Mouse (Mus musculus): Measurements from ENCODE around the gene Trim65.
A peak's percentile ranks its signal among the peaks of the same experiment; 100 is the strongest.

DNA sequence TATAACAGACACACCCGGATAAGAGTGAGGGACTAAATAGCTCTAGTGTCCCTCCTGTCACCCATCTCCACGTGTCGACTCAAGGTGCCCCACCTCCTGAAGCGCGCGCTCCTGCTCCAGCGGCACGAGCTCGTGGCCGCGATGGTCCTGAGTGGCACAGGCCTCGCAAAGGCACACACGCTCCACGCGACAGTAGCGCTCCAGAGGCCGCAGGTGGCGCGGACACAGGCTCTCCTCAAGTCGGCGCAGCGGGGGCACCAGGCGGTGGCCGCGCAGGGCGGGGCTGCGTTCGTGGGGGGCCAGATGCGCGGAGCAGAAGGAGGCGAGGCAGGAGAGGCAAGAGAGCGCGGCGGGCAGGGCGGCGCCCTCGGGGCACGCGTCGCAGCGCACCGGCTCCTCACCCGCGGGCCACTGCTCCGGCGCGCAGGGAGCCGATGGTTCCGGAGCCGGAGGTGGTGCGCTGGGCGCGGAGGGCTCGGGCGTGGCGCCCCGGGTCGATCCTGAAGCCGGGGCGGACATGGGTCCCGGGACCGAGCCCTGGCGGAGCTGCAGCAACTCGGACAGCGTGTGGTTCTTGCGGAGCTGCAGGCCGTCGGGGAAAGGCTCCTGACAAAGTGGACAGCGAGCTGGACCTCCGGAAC, 21.4 kb downstream of the Trim65 start:
- TF ChIP-seq POLR2A (IDR thresholded peaks at IDR 0.05; ENCODE audit: borderline replicate concordance, extremely low read depth, low read depth, low read length) = peak; percentile 30; the same call in 1 of the 2 replicates
- no peak for TF ChIP-seq CTCF (IDR thresholded peaks at IDR 0.05; ENCODE audit: insufficient read depth, low read length)

Data from lung, adult 2 months (tissue).